In the genomic region with DNA sequence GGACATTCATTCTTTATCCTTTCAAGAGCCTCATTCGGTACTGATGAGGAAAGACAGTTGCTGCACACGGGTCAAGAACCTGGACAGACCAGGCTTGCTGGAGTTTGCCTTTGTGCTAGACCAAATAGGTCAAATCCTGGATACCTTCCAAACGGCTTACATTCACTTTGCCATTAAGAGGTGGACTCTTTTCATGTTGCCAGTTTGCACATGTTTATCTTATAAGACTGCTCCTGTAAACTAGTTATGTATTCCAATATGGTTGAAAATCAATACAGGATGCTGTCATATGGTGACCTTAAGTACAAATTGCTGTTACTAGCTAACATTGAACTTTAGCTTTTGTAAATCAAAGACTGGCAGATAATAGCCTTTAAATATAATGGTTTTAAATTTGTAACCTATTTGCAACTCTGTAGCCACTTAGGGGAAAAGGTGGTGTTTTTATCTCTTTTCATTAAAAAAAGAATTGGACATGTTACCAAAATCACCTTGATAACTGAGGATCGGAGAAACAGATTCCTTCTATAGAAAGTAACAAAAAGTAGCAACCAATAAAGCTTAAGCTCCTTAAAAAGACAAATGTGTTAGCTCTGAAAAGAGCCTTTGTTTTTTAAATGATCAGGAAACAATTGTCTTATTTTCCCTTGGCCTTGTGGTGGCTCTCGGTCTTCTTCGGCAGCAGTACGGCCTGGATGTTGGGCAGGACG, we compare ENCODE assay signal across 8 mouse cellular contexts. TPM values are rescaled to one million over a fixed set of nuclear protein-coding genes. Genes with fewer than 3 reads are reported as not detected.
DNase-seq lines count a peak whose midpoint lies in the region; ATAC-seq and TF ChIP-seq lines count a peak whose summit lies in the region.

No protein-coding gene starts in this region.

- no peak for ATAC-seq in embryonic facial prominence, embryonic 12.5 days (ENCODE audit: insufficient number of reproducible peaks, insufficient read depth, low FRiP score, low TSS enrichment)
- no peak for ATAC-seq in intestine, embryonic 14.5 days (replicated peaks; ENCODE audit: low FRiP score, low TSS enrichment, low read depth)

- DNase-seq in spleen, adult 2 months (ENCODE audit: low read depth in 1 of 2, low spot score in 2 of 2) = no peak
- DNase-seq in spleen, adult 18-20 months = no peak
- DNase-seq in intestine, embryonic 14.5 days (ENCODE audit: low spot score) = peak; percentile 65
- DNase-seq in neural tube, embryonic 10.5 days (ENCODE audit: extremely low spot score, low spot score) = peak; percentile 44
- no peak for DNase-seq in urinary bladder, postnatal 10 days (ENCODE audit: low spot score)
- no peak for DNase-seq in right cerebral cortex, postnatal 25 days
- DNase-seq in lung, adult 2 months = no peak

- no peaks in the 10 kb centered on the region for H3K9me3 ChIP-seq in embryonic facial prominence, embryonic 12.5 days
- no peaks in the 10 kb centered on the region for H3K9me3 ChIP-seq in intestine, embryonic 14.5 days (ENCODE audit: control insufficient read depth, low read length)

- peak overlapping the region; percentile 55 for H3K4me2 ChIP-seq in embryonic facial prominence, embryonic 12.5 days (replicated peaks)
- peak overlapping the region; percentile 55 for H3K4me2 ChIP-seq in intestine, embryonic 14.5 days (ENCODE audit: low read length)

- H3K27ac ChIP-seq in spleen, adult 2 months (ENCODE audit: insufficient read depth, low read length) = peak overlapping the region; percentile 79
- H3K27ac ChIP-seq in embryonic facial prominence, embryonic 12.5 days = peak overlapping the region; percentile 91
- peak overlapping the region; percentile 88 for H3K27ac ChIP-seq in intestine, embryonic 14.5 days (ENCODE audit: low read depth)

- peak overlapping the region; percentile 40 for H3K4me3 ChIP-seq in spleen, adult 2 months (ENCODE audit: extremely low read depth, insufficient read depth, insufficient read length)
- peak overlapping the region; percentile 36 for H3K4me3 ChIP-seq in embryonic facial prominence, embryonic 12.5 days
- peak overlapping the region; percentile 36 for H3K4me3 ChIP-seq in intestine, embryonic 14.5 days (ENCODE audit: low read depth, low read length)
- no peak overlapping the region for H3K4me3 ChIP-seq in lung, adult 2 months (replicated peaks; ENCODE audit: extremely low read depth, low read depth, low read length)

- H3K4me1 ChIP-seq in spleen, adult 2 months (ENCODE audit: control insufficient read depth, insufficient read depth, insufficient read length) = no peaks in the 10 kb centered on the region
- H3K4me1 ChIP-seq in embryonic facial prominence, embryonic 12.5 days = peaks cover 27% of the 10 kb centered on the region
- peaks cover 31% of the 10 kb centered on the region for H3K4me1 ChIP-seq in intestine, embryonic 14.5 days (replicated peaks; ENCODE audit: control insufficient read depth, insufficient read depth, low read length)
- H3K4me1 ChIP-seq in lung, adult 2 months (ENCODE audit: control insufficient read depth, insufficient read depth, low read length) = 0 out of 2 replicates have a peak, but pooled peaks cover 2% of the 10 kb centered on the region

- no peaks in the 10 kb centered on the region for H3K27me3 ChIP-seq in spleen, adult 2 months (ENCODE audit: control insufficient read depth, insufficient read depth, low read length)
- H3K27me3 ChIP-seq in embryonic facial prominence, embryonic 12.5 days = no peaks in the 10 kb centered on the region
- H3K27me3 ChIP-seq in intestine, embryonic 14.5 days (replicated peaks; ENCODE audit: control insufficient read depth, insufficient read depth, low read length) = no peaks in the 10 kb centered on the region

- no peak for TF ChIP-seq CTCF in spleen, adult 2 months (IDR thresholded peaks at IDR 0.05; ENCODE audit: extremely low read depth, insufficient read depth, insufficient read length, insufficient replicate concordance)
- no peak for TF ChIP-seq CTCF in lung, adult 2 months (IDR thresholded peaks at IDR 0.05; ENCODE audit: insufficient read depth, low read length)

- TF ChIP-seq POLR2A in spleen, adult 2 months (IDR thresholded peaks at IDR 0.05; ENCODE audit: low read depth, low read length) = no peak
- no peak for TF ChIP-seq POLR2A in lung, adult 2 months (IDR thresholded peaks at IDR 0.05; ENCODE audit: borderline replicate concordance, extremely low read depth, low read depth, low read length)

- 20% methylated on average over 8 of the region's 8 CpGs for WGBS in spleen, adult 2 months
- WGBS in embryonic facial prominence, embryonic 12.5 days = 5% methylated on average over 8 of the region's 8 CpGs
- 4% methylated on average over 8 of the region's 8 CpGs for WGBS in intestine, embryonic 14.5 days
- 11% methylated on average over 8 of the region's 8 CpGs for WGBS in lung, adult 2 months

- no peaks in the 10 kb centered on the region for H3K36me3 ChIP-seq in spleen, adult 2 months (ENCODE audit: control insufficient read depth, insufficient read depth, low read length)
- H3K36me3 ChIP-seq in embryonic facial prominence, embryonic 12.5 days = no peaks in the 10 kb centered on the region
- H3K36me3 ChIP-seq in intestine, embryonic 14.5 days (ENCODE audit: control insufficient read depth, insufficient read depth, low read length) = no peaks in the 10 kb centered on the region

- H3K9ac ChIP-seq in embryonic facial prominence, embryonic 12.5 days = peak overlapping the region; percentile 45
- peak overlapping the region; percentile 63 for H3K9ac ChIP-seq in intestine, embryonic 14.5 days (ENCODE audit: low read length)

RNA-seq across cellular contexts. Expression of gene Hist1h2an, which starts 0.7 kb away (rescaled TPM):
- 15.5 and 52.1 TPM in 2 replicates for polyA plus RNA-seq in spleen, adult 2 months (2012; rRNA removed)
- 13.0 and 18.3 TPM in 2 replicates for polyA plus RNA-seq in embryonic facial prominence, embryonic 12.5 days (2016; fragmentation: Nextera tagmentation; extraction: Ambion mirVana)
- 10.1 TPM in 1 of 2 replicates, not detected in the other for polyA plus RNA-seq in intestine, embryonic 14.5 days (2014; fragmentation: Nextera tagmentation; extraction: Ambion mirVana)
- polyA plus RNA-seq in lung, adult 2 months (2012; rRNA removed) = 1.1 and 1.4 TPM in 2 replicates

RNA-seq across cellular contexts. Expression of gene Hist1h2bp, which starts 0.9 kb away (rescaled TPM):
- 1.7 and 13.4 TPM in 2 replicates for polyA plus RNA-seq in spleen, adult 2 months (2012; rRNA removed)
- 1.5 and 1.8 TPM in 2 replicates for polyA plus RNA-seq in embryonic facial prominence, embryonic 12.5 days (2016; fragmentation: Nextera tagmentation; extraction: Ambion mirVana)
- 0.74 and 1.8 TPM in 2 replicates for polyA plus RNA-seq in intestine, embryonic 14.5 days (2014; fragmentation: Nextera tagmentation; extraction: Ambion mirVana)
- polyA plus RNA-seq in lung, adult 2 months (2012; rRNA removed) = not detected in 2 replicates

RNA-seq across cellular contexts. Expression of gene Hist1h3i, which starts 3.2 kb away (rescaled TPM):
- polyA plus RNA-seq in spleen, adult 2 months (2012; rRNA removed) = 77.1 and 125 TPM in 2 replicates
- polyA plus RNA-seq in embryonic facial prominence, embryonic 12.5 days (2016; fragmentation: Nextera tagmentation; extraction: Ambion mirVana) = 144 and 172 TPM in 2 replicates
- 188 and 230 TPM in 2 replicates for polyA plus RNA-seq in intestine, embryonic 14.5 days (2014; fragmentation: Nextera tagmentation; extraction: Ambion mirVana)
- 3.3 and 8.0 TPM in 2 replicates for polyA plus RNA-seq in lung, adult 2 months (2012; rRNA removed)

RNA-seq across cellular contexts. Expression of gene Hist1h1b, which starts 5.9 kb away (rescaled TPM):
- 2.3 and 3.2 TPM in 2 replicates for polyA plus RNA-seq in spleen, adult 2 months (2012; rRNA removed)
- polyA plus RNA-seq in embryonic facial prominence, embryonic 12.5 days (2016; fragmentation: Nextera tagmentation; extraction: Ambion mirVana) = 35.1 and 35.4 TPM in 2 replicates
- polyA plus RNA-seq in intestine, embryonic 14.5 days (2014; fragmentation: Nextera tagmentation; extraction: Ambion mirVana) = 16.0 and 16.8 TPM in 2 replicates
- polyA plus RNA-seq in lung, adult 2 months (2012; rRNA removed) = 0.41 and 0.57 TPM in 2 replicates

RNA-seq across cellular contexts. Expression of gene Hist1h2bq, which starts 23.7 kb away (rescaled TPM):
- 32.5 and 59.8 TPM in 2 replicates for polyA plus RNA-seq in spleen, adult 2 months (2012; rRNA removed)
- 35.6 and 40.3 TPM in 2 replicates for polyA plus RNA-seq in embryonic facial prominence, embryonic 12.5 days (2016; fragmentation: Nextera tagmentation; extraction: Ambion mirVana)
- polyA plus RNA-seq in intestine, embryonic 14.5 days (2014; fragmentation: Nextera tagmentation; extraction: Ambion mirVana) = 19.9 and 23.4 TPM in 2 replicates
- polyA plus RNA-seq in lung, adult 2 months (2012; rRNA removed) = 4.7 and 5.0 TPM in 2 replicates

Comparison
In these comparisons a context has a peak if more than half of its experiments do, and no peak if none do; other contexts are left out.
1. DNase-seq: peak in intestine, embryonic 14.5 days (single experiment) and neural tube, embryonic 10.5 days (single experiment); none in spleen, adult 2 months (0 of 2), spleen, adult 18-20 months (0 of 2), urinary bladder, postnatal 10 days (single experiment), right cerebral cortex, postnatal 25 days (single experiment) and lung, adult 2 months (single experiment).
2. Peak in every context shown above with its lines, with median percentiles within 50 percentile points of each other: H3K27ac ChIP-seq.